8 mouse cellular contexts compared by ENCODE assay signal in genomic region chr12:118301866-118302835, GRCm38 (mm10). TPM values are rescaled to one million over a fixed set of nuclear protein-coding genes. Genes with fewer than 3 reads are reported as not detected.
A peak's percentile ranks its signal among the peaks of the same experiment; 100 is the strongest.
DNase-seq lines count a peak whose midpoint lies in the region; ATAC-seq lines count a peak whose summit lies in the region.

No protein-coding gene starts in this region.

- DNase-seq in ES-CJ7 (ENCODE audit: low read depth, low spot score): peak; percentile 97
- peak; percentile 100 for DNase-seq in cerebellum, adult 11 months
- DNase-seq in forebrain, embryonic 14.5 days (ENCODE audit: low spot score): peak; percentile 99
- peak; percentile 99 to 100 for DNase-seq in heart, postnatal 14 days
- DNase-seq in layer of hippocampus, adult 11-12 months (ENCODE audit: low spot score): peak; percentile 99
- DNase-seq in lung, adult 18-20 months: peak; percentile 100
- peak; percentile 98 for DNase-seq in testis, postnatal 14 days (ENCODE audit: low spot score)

- H3K4me2 ChIP-seq in forebrain, embryonic 14.5 days (ENCODE audit: low read length): peak overlapping the region; percentile 61
- H3K4me2 ChIP-seq in neural tube, embryonic 15.5 days: peak overlapping the region; percentile 59

- peak overlapping the region; percentile 87 for H3K4me3 ChIP-seq in forebrain, embryonic 14.5 days (ENCODE audit: low read depth, low read length)
- H3K4me3 ChIP-seq in neural tube, embryonic 15.5 days (replicated peaks): peak overlapping the region; percentile 76

- H3K27me3 ChIP-seq in forebrain, embryonic 14.5 days (replicated peaks; ENCODE audit: control insufficient read depth, insufficient read depth, low read length): no peaks in the 10 kb centered on the region
- no peaks in the 10 kb centered on the region for H3K27me3 ChIP-seq in neural tube, embryonic 15.5 days (replicated peaks)

- peaks cover 17% of the 10 kb centered on the region for H3K4me1 ChIP-seq in forebrain, embryonic 14.5 days (ENCODE audit: control insufficient read depth, insufficient read depth, low read length)
- peaks cover 28% of the 10 kb centered on the region for H3K4me1 ChIP-seq in neural tube, embryonic 15.5 days

- intact Hi-C loops in heart, postnatal 14 days (cut with DNase I): loop anchor here (5.0 kb wide), 2 partner anchors 310 to 550 kb away; no protein-coding TSS in a partner anchor

- 0 out of 2 replicates have a peak, but pooled peaks cover 6% of the 10 kb centered on the region for H3K36me3 ChIP-seq in forebrain, embryonic 14.5 days (ENCODE audit: control insufficient read depth, insufficient read depth, low read length)
- no peaks in the 10 kb centered on the region for H3K36me3 ChIP-seq in neural tube, embryonic 15.5 days

- peak; percentile 90 for ATAC-seq in forebrain, embryonic 14.5 days
- peak; percentile 92 for ATAC-seq in neural tube, embryonic 15.5 days (ENCODE audit: low FRiP score)

- under 1% methylated on average over 74 of the region's 74 CpGs for WGBS in forebrain, embryonic 14.5 days
- under 1% methylated on average over 74 of the region's 74 CpGs for WGBS in neural tube, embryonic 15.5 days

- no peaks in the 10 kb centered on the region for H3K9me3 ChIP-seq in forebrain, embryonic 14.5 days (replicated peaks; ENCODE audit: control insufficient read depth, low read length)
- H3K9me3 ChIP-seq in neural tube, embryonic 15.5 days (replicated peaks): no peaks in the 10 kb centered on the region

- peak overlapping the region; percentile 95 for H3K27ac ChIP-seq in forebrain, embryonic 14.5 days (ENCODE audit: low read depth, low read length)
- H3K27ac ChIP-seq in neural tube, embryonic 15.5 days (replicated peaks): peak overlapping the region; percentile 98

- peak overlapping the region; percentile 68 for H3K9ac ChIP-seq in forebrain, embryonic 14.5 days (ENCODE audit: low read length)
- H3K9ac ChIP-seq in neural tube, embryonic 15.5 days (replicated peaks): peak overlapping the region; percentile 67

RNA-seq across cellular contexts. Expression of gene Sp4, which starts 0.9 kb away (rescaled TPM):
- 27.6 and 28.9 TPM in 2 replicates for polyA plus RNA-seq in forebrain, embryonic 14.5 days (2014; fragmentation: Nextera tagmentation; extraction: Ambion mirVana)
- total RNA-seq in heart, postnatal 14 days (2021): 10 to 100 TPM; 10.2 to 10.3 TPM
- 13.9 and 14.0 TPM in 2 replicates for polyA plus RNA-seq in neural tube, embryonic 15.5 days (2015; fragmentation: Nextera tagmentation; extraction: Ambion mirVana)

Comparison
In these comparisons a context has a peak if more than half of its experiments do, and no peak if none do; other contexts are left out.
1. Peak in every context shown above with its lines: DNase-seq, ATAC-seq, H3K4me3 ChIP-seq and H3K27ac ChIP-seq.